Mouse (Mus musculus) lung, adult 2 months (tissue): ENCODE data around the gene Arhgap8.

Experiments used
- CTCF ChIP-seq: fragments of 200-500 bp; IDR thresholded peaks from 2 replicates; pipeline ENCODE4 v1.5.1; 2011; ENCODE audit warnings: mild to moderate bottlenecking, low read length, control low read depth; ENCODE audit not compliant: insufficient read depth
- POLR2A ChIP-seq: fragments of 200-500 bp; IDR thresholded peaks from 2 replicates; pipeline ENCODE4 v1.6.1; 2011; ENCODE audit warnings: low read depth, mild to moderate bottlenecking, control low read depth, low read length, borderline replicate concordance; ENCODE audit errors: extremely low read depth

GRCm38 (mm10) chr15:84815171-84815570, 95.3 kb downstream of the Arhgap8 start:
- TF ChIP-seq CTCF (no peak), POLR2A (no peak)
